Mouse (Mus musculus) MEL (cell line): ENCODE measurements around the gene Axin2. TPM values are rescaled to one million over a fixed set of nuclear protein-coding genes. Genes with fewer than 3 reads are reported as not detected.

Source experiments
- DNase-seq: peaks from one replicate; pipeline ENCODE4 v3.0.0; 2011; ENCODE audit warnings: low read depth, low spot score
- H3K27ac ChIP-seq: 2 replicates; pipeline ENCODE4 v1.5.1; 2012; ENCODE audit warnings: low read depth, mild to moderate bottlenecking, control low read depth, low read length, moderate library complexity; ENCODE audit not compliant: control insufficient read depth
- H3K27me3 ChIP-seq, 2 experiments: fragments of 150-350 bp in 1 of 2; sonication (generic) in 1 of 2; 2 replicates each; pipeline ENCODE4 v1.6.1; 2012; ENCODE audit warnings: low read length in 2 of 2, mild to moderate bottlenecking in 2 of 2, improper control_type of control experiment in 1 of 2, moderate library complexity in 1 of 2; ENCODE audit not compliant: insufficient read depth in 2 of 2, control insufficient read depth in 1 of 2
- H3K36me3 ChIP-seq, 2 experiments: 2 replicates each; pipeline ENCODE4 v1.6.1; 2012 to 2014; ENCODE audit warnings: low read length in 2 of 2, improper control_type of control experiment in 1 of 2, inconsistent platforms in 1 of 2, mild to moderate bottlenecking in 1 of 2; ENCODE audit not compliant: insufficient read depth in 2 of 2, control insufficient read depth in 1 of 2
- H3K4me1 ChIP-seq, 2 experiments: fragments of 150-350 bp in 1 of 2; sonication (generic) in 1 of 2; 2 replicates each; pipeline ENCODE4 v1.6.1; 2012; ENCODE audit warnings: low read length in 2 of 2, improper control_type of control experiment in 1 of 2, mild to moderate bottlenecking in 1 of 2; ENCODE audit not compliant: insufficient read depth in 2 of 2, control insufficient read depth in 1 of 2
- H3K4me3 ChIP-seq, 2 experiments: fragments of 150-350 bp in 1 of 2; sonication (generic) in 1 of 2; 2 replicates each; pipeline ENCODE4 v1.5.1; 2012; ENCODE audit warnings: low read depth in 2 of 2, low read length in 2 of 2, mild to moderate bottlenecking in 2 of 2, moderate library complexity in 2 of 2, control low read depth in 1 of 2, improper control_type of control experiment in 1 of 2; ENCODE audit not compliant: control insufficient read depth in 1 of 2, insufficient read depth in 1 of 2
- H3K79me2 ChIP-seq: 2 replicates; pipeline ENCODE4 v1.6.1; 2012; ENCODE audit warnings: mild to moderate bottlenecking, low read length, moderate library complexity; ENCODE audit not compliant: control insufficient read depth, poor library complexity, insufficient read depth
- H3K9ac ChIP-seq: 2 replicates; pipeline ENCODE4 v1.6.1; 2012; ENCODE audit warnings: low read depth, mild to moderate bottlenecking, control low read depth, low read length, moderate library complexity; ENCODE audit not compliant: control insufficient read depth, poor library complexity, severe bottlenecking
- H3K9me3 ChIP-seq: fragments of 150-350 bp; sonication (generic); replicated peaks from 2 replicates; pipeline ENCODE4 v1.6.1; 2012; ENCODE audit warnings: mild to moderate bottlenecking, low read length, improper control_type of control experiment, moderate library complexity; ENCODE audit not compliant: insufficient read depth
- BHLHE40 ChIP-seq: IDR thresholded peaks from 2 replicates; pipeline ENCODE4 v1.6.1; 2012; ENCODE audit warnings: low read depth, mild to moderate bottlenecking, inconsistent platforms, low read length, improper control_type of control experiment, borderline replicate concordance
- CHD1 ChIP-seq: IDR thresholded peaks from 2 replicates; pipeline ENCODE4 v1.6.1; 2012; ENCODE audit warnings: low read depth, mild to moderate bottlenecking, inconsistent platforms, low read length, improper control_type of control experiment
- CHD2 ChIP-seq: IDR thresholded peaks from 2 replicates; pipeline ENCODE4 v1.6.1; 2011; ENCODE audit warnings: low read length, improper control_type of control experiment
- CTCF ChIP-seq, 3 experiments: IDR thresholded peaks in 2 of 3; conservative IDR thresholded peaks in 1 of 3; 2 replicates each; pipeline ENCODE4 v1.5.1; 2011 to 2012; ENCODE audit warnings: low read length in 3 of 3, low read depth in 2 of 3, mild to moderate bottlenecking in 2 of 3, improper control_type of control experiment in 1 of 3, inconsistent platforms in 1 of 3, mixed read lengths in 1 of 3, moderate library complexity in 1 of 3; ENCODE audit not compliant: control insufficient read depth in 1 of 3, insufficient read depth in 1 of 3, poor library complexity in 1 of 3, severe bottlenecking in 1 of 3
- ELF1 ChIP-seq: IDR thresholded peaks from 2 replicates; pipeline ENCODE4 v1.6.1; 2014; ENCODE audit warnings: low read depth, mild to moderate bottlenecking, inconsistent platforms, low read length, improper control_type of control experiment, moderate library complexity
- EP300 ChIP-seq, 2 experiments: IDR thresholded peaks; 2 replicates each; pipeline ENCODE4 v1.6.1; 2011; ENCODE audit warnings: improper control_type of control experiment in 2 of 2, low read length in 2 of 2, low read depth in 1 of 2, mild to moderate bottlenecking in 1 of 2
- GABPA ChIP-seq: IDR thresholded peaks from 2 replicates; pipeline ENCODE4 v1.6.1; 2012; ENCODE audit warnings: low read depth, mild to moderate bottlenecking, inconsistent platforms, low read length, improper control_type of control experiment, moderate library complexity
- GATA1 ChIP-seq: IDR thresholded peaks from 2 replicates; pipeline ENCODE4 v1.6.1; 2011; ENCODE audit warnings: low read depth, low read length, improper control_type of control experiment
- JUND ChIP-seq: IDR thresholded peaks from 2 replicates; pipeline ENCODE4 v1.6.1; 2011; ENCODE audit warnings: low read depth, mild to moderate bottlenecking, improper control_type of control experiment, low read length
- KAT2A ChIP-seq: conservative IDR thresholded peaks from 2 replicates; pipeline ENCODE4 v1.6.1; 2012; ENCODE audit warnings: low read depth, low read length, improper control_type of control experiment, inconsistent platforms
- MAX ChIP-seq: IDR thresholded peaks from 2 replicates; pipeline ENCODE4 v1.6.1; 2011; ENCODE audit warnings: low read length, improper control_type of control experiment
- MAZ ChIP-seq: IDR thresholded peaks from 2 replicates; pipeline ENCODE4 v1.6.1; 2012; ENCODE audit warnings: low read depth, mild to moderate bottlenecking, inconsistent platforms, low read length, improper control_type of control experiment
- MEF2A ChIP-seq: IDR thresholded peaks from 2 replicates; pipeline ENCODE4 v1.6.1; 2014; ENCODE audit warnings: low read depth, mild to moderate bottlenecking, inconsistent platforms, low read length, improper control_type of control experiment; ENCODE audit not compliant: poor library complexity, insufficient replicate concordance, severe bottlenecking; ENCODE audit errors: extremely low read depth
- MXI1 ChIP-seq: IDR thresholded peaks from 2 replicates; pipeline ENCODE4 v1.6.1; 2011; ENCODE audit warnings: mild to moderate bottlenecking, low read depth, low read length, improper control_type of control experiment
- MYB ChIP-seq: IDR thresholded peaks from 2 replicates; pipeline ENCODE4 v1.6.1; 2011; ENCODE audit warnings: mild to moderate bottlenecking, low read depth, low read length, improper control_type of control experiment
- MYC ChIP-seq: IDR thresholded peaks from 2 replicates; pipeline ENCODE4 v1.6.1; 2011; ENCODE audit warnings: low read depth, mild to moderate bottlenecking, low read length, improper control_type of control experiment, moderate library complexity
- NELFE ChIP-seq: IDR thresholded peaks from 2 replicates; pipeline ENCODE4 v1.6.1; 2011; ENCODE audit warnings: low read depth, low read length, improper control_type of control experiment
- NRF1 ChIP-seq: IDR thresholded peaks from 2 replicates; pipeline ENCODE4 v1.6.1; 2014; ENCODE audit warnings: low read depth, mild to moderate bottlenecking, inconsistent platforms, low read length, improper control_type of control experiment, moderate library complexity; ENCODE audit not compliant: poor library complexity, insufficient read depth, severe bottlenecking
- POLR2AphosphoS2 ChIP-seq: IDR thresholded peaks from 2 replicates; pipeline ENCODE4 v1.6.1; 2011; ENCODE audit warnings: low read length, improper control_type of control experiment
- POLR2AphosphoS5 ChIP-seq: IDR thresholded peaks from 2 replicates; pipeline ENCODE4 v1.6.1; 2012; ENCODE audit warnings: low read depth, borderline replicate concordance, mild to moderate bottlenecking, inconsistent platforms, low read length, moderate library complexity, mixed read lengths
- RAD21 ChIP-seq: IDR thresholded peaks from 2 replicates; pipeline ENCODE4 v1.6.1; 2011; ENCODE audit warnings: mild to moderate bottlenecking, low read depth, low read length, improper control_type of control experiment
- RCOR1 ChIP-seq: IDR thresholded peaks from 2 replicates; pipeline ENCODE4 v1.6.1; 2012; ENCODE audit warnings: low read depth, mild to moderate bottlenecking, inconsistent platforms, low read length, improper control_type of control experiment
- SMC3 ChIP-seq: IDR thresholded peaks from 2 replicates; pipeline ENCODE4 v1.6.1; 2011; ENCODE audit warnings: low read depth, low read length, improper control_type of control experiment
- TAL1 ChIP-seq: IDR thresholded peaks from 2 replicates; pipeline ENCODE4 v1.6.1; 2012; ENCODE audit warnings: mild to moderate bottlenecking, inconsistent platforms, low read length, moderate library complexity, mixed read lengths
- USF1 ChIP-seq: IDR thresholded peaks from 2 replicates; pipeline ENCODE4 v1.6.1; 2014; ENCODE audit warnings: low read depth, mild to moderate bottlenecking, inconsistent platforms, low read length, improper control_type of control experiment, moderate library complexity
- USF2 ChIP-seq, 2 experiments: IDR thresholded peaks; 2 replicates each; pipeline ENCODE4 v1.6.1; 2011 to 2012; ENCODE audit warnings: improper control_type of control experiment in 2 of 2, low read length in 2 of 2, borderline replicate concordance in 1 of 2, inconsistent platforms in 1 of 2, low read depth in 1 of 2, mild to moderate bottlenecking in 1 of 2; ENCODE audit not compliant: insufficient read depth in 1 of 2
- ZC3H11A ChIP-seq: IDR thresholded peaks from 2 replicates; pipeline ENCODE4 v1.6.1; 2012; ENCODE audit warnings: low read depth, mild to moderate bottlenecking, inconsistent platforms, low read length, improper control_type of control experiment
- ZKSCAN1 ChIP-seq: IDR thresholded peaks from 2 replicates; pipeline ENCODE4 v1.6.1; 2012; ENCODE audit warnings: low read depth, mild to moderate bottlenecking, inconsistent platforms, low read length, improper control_type of control experiment, moderate library complexity
- ZMIZ1 ChIP-seq: IDR thresholded peaks from 2 replicates; pipeline ENCODE4 v1.6.1; 2012; ENCODE audit warnings: low read depth, mild to moderate bottlenecking, inconsistent platforms, low read length, improper control_type of control experiment, moderate library complexity
- polyA plus RNA-seq, 2 experiments: library from polyadenylated mRNA; stranded (reverse) in 1 of 2; unstranded in 1 of 2; fragments of >175 nt in 1 of 2; fragments of >200 nt in 1 of 2; gene quantifications; 2 replicates each; pipeline versions ENCODE4 v1.2.1 to v1.2.4; 2012; ENCODE audit warnings: low replicate concordance in 2 of 2, low read depth in 1 of 2; ENCODE audit not compliant: insufficient read length in 2 of 2, insufficient read depth in 1 of 2, missing spikeins in 1 of 2
- total RNA-seq: library from RNA; depleted of rRNA; stranded (reverse); fragments of 300-350 nt; gene quantifications from 2 replicates; pipeline ENCODE4 v1.2.3, GENCODE M21; 2012

Axin2 gene
- total and polyA plus RNA-seq, 3 experiments: not detected

- Histone ChIP-seq H3K27ac (no peak overlapping the region), H3K4me1 (no peaks in the 10 kb centered on the region), H3K79me2 (no peaks in the 10 kb centered on the region), H3K9me3 (no peaks in the 10 kb centered on the region), H3K4me3 (no peak overlapping the region), H3K27me3 (no peaks in the 10 kb centered on the region), H3K9ac (no peak overlapping the region), H3K36me3 (no peaks in the 10 kb centered on the region)
- TF ChIP-seq MYB (no peak), MEF2A (no peak), MAX (no peak), ZMIZ1 (no peak), BHLHE40 (no peak), POLR2AphosphoS2 (no peak), NELFE (no peak), TAL1 (no peak), CTCF (IDR thresholded peaks at IDR 0.05 in 2 of 3, conservative IDR thresholded peaks at IDR 0.05 in 1 of 3; ENCODE audit: control insufficient read depth in 1 of 3, insufficient read depth in 1 of 3, low read depth in 2 of 3, low read length in 3 of 3, poor library complexity in 1 of 3, severe bottlenecking in 1 of 3) (no peak), CHD1 (no peak), ELF1 (no peak), USF1 (no peak), RCOR1 (no peak), MXI1 (no peak), RAD21 (no peak), NRF1 (no peak), ZC3H11A (no peak), MAZ (no peak)
- no peak for DNase-seq
These were observed 6.4 kb downstream of the Axin2 start for GRCm38 (mm10) chr11:108926345-108927092.

DNA sequence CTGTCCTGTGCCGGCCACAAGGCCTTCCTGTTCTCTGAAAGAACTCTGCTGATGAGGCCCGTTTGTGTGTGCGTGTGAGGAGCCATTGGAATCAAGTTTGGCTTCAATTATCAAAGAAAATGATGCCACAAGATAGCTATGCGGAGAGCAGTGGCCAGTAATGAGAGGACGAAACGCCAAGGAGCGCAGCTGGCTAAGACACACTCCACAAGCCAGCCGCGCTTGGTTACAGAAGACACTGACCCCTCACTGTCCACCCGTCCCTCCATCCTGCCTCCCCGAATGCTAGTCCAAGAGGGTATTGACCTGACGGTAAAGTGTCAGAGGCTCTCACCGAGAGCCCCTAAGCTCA lies 6.9 kb downstream of the Axin2 start:
- Histone ChIP-seq H3K36me3 (no peaks in the 10 kb centered on the region), H3K27me3 (no peaks in the 10 kb centered on the region), H3K79me2 (no peaks in the 10 kb centered on the region), H3K9ac (no peak overlapping the region), H3K4me3 (no peak overlapping the region), H3K27ac (no peak overlapping the region), H3K9me3 (no peaks in the 10 kb centered on the region), H3K4me1 (no peaks in the 10 kb centered on the region)
- DNase-seq: no peak
- no peak for TF ChIP-seq GATA1
- TF ChIP-seq JUND: no peak
- TF ChIP-seq GABPA: no peak
- TF ChIP-seq MXI1: no peak
- no peak for TF ChIP-seq POLR2AphosphoS2
- no peak for TF ChIP-seq USF1
- no peak for TF ChIP-seq CHD2
- no peak for TF ChIP-seq POLR2AphosphoS5
- TF ChIP-seq MEF2A: no peak
- TF ChIP-seq USF2 (IDR thresholded peaks at IDR 0.05; ENCODE audit: borderline replicate concordance in 1 of 2, insufficient read depth in 1 of 2, low read depth in 1 of 2, low read length in 2 of 2): no peak
- TF ChIP-seq EP300 (IDR thresholded peaks at IDR 0.05; ENCODE audit: low read depth in 1 of 2, low read length in 2 of 2): no peak
- TF ChIP-seq ZKSCAN1: no peak
- TF ChIP-seq MYC: no peak
- no peak for TF ChIP-seq KAT2A
- no peak for TF ChIP-seq NRF1
- TF ChIP-seq SMC3: no peak
- no peak for TF ChIP-seq RCOR1
